Mouse (Mus musculus): ENCODE results near the gene Mis12. TPM values are rescaled to one million over a fixed set of nuclear protein-coding genes. Genes with fewer than 3 reads are reported as not detected.

Gene Mis12
- 47.0 and 49.1 TPM in 2 replicates for polyA plus RNA-seq (2014; fragmentation: Nextera tagmentation; extraction: Ambion mirVana)

DNA sequence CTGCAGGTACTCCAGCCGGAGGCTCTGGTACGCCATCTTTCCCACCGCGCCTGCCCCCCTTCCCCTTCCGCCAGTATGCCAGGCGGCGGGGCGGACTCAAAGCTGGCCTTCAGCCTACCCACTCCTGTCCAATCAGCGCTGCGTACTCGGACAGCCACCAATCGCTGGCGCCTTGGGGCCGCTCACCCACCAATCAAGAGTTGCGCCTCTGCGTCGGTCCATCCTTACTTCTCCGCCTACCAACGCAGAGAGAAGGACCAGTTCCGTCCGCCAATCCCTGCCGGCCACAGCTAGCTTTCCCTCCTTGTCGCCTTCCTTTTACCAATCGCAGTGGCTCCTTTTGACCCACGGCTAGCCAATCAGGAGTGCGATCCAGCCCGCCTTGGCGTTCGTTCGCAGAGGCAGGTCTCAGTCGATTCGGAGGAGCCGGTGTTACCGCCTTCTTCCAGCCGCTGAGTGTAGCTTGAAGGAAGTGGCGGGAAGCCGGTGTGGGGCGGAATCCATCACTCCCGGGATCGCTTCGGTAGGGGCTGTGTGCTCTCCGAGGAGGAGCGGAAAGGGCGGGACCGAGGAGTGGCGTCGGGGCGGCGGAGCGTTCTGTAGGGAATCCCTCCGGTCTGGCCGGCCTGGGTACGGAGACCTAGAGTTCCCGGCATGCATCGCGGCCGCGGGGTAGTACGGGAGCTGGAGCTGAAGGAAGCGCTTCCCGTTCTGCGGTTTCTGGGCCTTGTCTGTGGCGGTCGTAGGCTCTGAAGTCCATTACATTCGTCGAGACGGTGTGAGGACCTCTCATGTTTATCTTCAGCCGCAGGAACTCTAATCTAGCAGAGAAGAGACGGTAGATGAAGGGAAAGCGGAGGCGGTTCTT is at the start of gene Mis12, which contains the start of gene Derl2:
Gene Mis12 (plus strand): TSS at position 411 of the 868 bp plus-strand sequence.
Gene Derl2 (minus strand): TSS at position 641 of the 868 bp plus-strand sequence.
- Histone ChIP-seq H3K27me3 (ENCODE audit: control insufficient read depth, insufficient read depth, low read length) (no peaks in the 10 kb centered on the region), H3K27ac (ENCODE audit: low read depth, low read length) (peak within 1 kb of the TSS; percentile 86), H3K9ac (ENCODE audit: low read depth, low read length) (peak within 1 kb of the TSS; percentile 85), H3K4me2 (replicated peaks; ENCODE audit: low read depth, low read length) (peak within 1 kb of the TSS; percentile 84), H3K4me1 (replicated peaks; ENCODE audit: control insufficient read depth, insufficient read depth, low read length) (peaks cover 8% of the 10 kb centered on the region), H3K36me3 (ENCODE audit: control insufficient read depth, insufficient read depth, low read length) (no peaks in the 10 kb centered on the region), H3K9me3 (ENCODE audit: control insufficient read depth, low read length) (no peaks in the 10 kb centered on the region), H3K4me3 (ENCODE audit: low read depth, low read length) (peak within 1 kb of the TSS; percentile 85)
- WGBS: under 1% methylated on average over 67 of the region's 71 CpGs
- ATAC-seq (ENCODE audit: low FRiP score) (peak; percentile 100), DNase-seq (ENCODE audit: low spot score) (peak; percentile 96)

DNA sequence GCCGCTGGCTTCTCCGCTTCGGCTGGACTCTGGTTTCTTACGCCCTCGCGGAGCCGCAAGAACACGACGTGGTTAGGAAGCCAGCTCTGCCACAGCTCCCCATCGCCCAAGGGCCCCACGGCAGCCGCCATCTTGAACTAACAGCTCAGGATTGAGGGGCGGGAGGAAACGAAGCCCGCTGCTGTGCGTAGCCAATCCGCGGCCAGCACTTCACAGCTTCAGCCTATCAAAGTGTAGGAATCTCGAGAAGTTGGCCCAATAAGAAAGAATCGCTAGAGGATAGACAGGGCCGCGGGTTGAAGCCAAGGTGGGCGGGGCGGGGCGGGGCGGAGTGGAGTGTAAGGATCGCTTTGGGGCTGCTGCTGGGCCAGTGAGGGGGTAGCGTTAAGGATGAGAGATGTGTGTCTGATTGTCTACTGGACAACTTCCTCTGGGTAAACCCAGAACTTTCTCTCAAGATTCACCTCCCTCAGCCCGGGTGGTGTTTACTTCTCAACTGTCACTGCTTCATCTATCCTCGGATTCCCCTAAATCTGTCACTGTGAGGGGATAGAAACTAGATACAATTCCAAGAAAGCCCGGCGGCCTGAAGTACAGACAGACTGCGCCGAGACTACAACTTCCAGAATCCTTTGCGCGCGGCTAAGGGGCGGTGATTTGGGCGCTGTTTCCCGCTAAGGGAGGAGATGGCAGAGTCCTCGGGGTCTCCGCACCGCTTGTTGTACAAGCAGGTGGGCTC is 49.4 kb upstream of the Mis12 start, which contains the start of the genes Nup88 and Rpain:
Gene Nup88 (minus strand): TSS at position 153 of the 739 bp plus-strand sequence.
Gene Rpain (plus strand): TSS at position 393 of the 739 bp plus-strand sequence.
- Histone ChIP-seq H3K36me3 (ENCODE audit: control insufficient read depth, insufficient read depth, low read length) (0 out of 2 replicates have a peak, but pooled peaks cover 2% of the 10 kb centered on the region), H3K27ac (ENCODE audit: low read depth, low read length) (peak within 1 kb of the TSS; percentile 82)

DNA sequence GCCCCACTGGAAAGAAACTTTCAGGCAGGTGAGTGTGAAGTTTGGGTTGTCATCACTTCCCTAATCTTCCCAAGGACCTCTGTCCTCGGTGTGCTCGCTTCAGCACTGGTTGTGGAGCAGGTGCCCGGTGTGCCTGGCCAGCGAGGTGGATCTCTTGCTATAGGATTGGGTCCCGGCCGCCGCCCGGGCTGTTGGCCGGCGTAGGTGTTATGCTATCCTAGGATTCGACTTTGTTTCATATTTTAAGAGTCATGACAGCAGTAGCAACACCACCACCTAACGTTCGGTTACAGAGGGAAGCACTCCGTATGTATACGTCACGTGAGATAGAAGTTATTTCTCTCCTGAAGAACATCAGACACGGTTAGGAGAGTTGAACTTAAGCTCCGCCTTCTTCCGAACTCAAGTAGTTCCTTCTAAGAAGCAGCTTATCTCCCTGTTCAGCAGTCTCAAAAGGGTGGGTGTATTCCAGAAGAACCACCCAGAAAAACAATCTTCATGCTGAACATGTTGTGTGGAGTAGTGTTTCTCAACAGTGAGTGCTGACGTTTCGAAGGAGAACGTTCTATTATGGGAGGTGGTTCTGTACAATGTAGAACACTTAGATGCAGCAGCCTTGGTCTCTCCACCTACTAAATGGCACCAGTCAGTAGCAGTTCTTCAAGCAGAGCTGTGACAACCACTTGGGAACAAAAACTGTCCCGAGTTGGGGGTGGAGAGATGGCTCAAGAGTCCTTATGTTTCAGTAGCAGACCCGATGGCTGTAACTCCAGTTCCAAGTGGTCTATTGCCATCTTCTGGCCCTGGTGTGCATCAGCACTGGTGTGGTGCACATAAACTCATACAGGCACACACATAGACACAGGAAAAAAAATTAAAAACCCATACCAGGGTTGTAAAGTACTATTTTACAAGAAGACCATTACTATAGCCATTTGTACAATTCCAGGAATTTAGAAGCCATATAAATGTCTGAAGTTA is 48.6 kb upstream of the Mis12 start:
- ATAC-seq (ENCODE audit: low FRiP score): no peak; the same call in 1 of the 2 replicates
- Histone ChIP-seq H3K27me3 (ENCODE audit: control insufficient read depth, insufficient read depth, low read length) (no peaks in the 10 kb centered on the region), H3K36me3 (ENCODE audit: control insufficient read depth, insufficient read depth, low read length) (no peaks in the 10 kb centered on the region), H3K9ac (ENCODE audit: low read depth, low read length) (peak overlapping the region; percentile 55), H3K4me2 (replicated peaks; ENCODE audit: low read depth, low read length) (peak overlapping the region; percentile 82), H3K4me3 (ENCODE audit: low read depth, low read length) (peak overlapping the region; percentile 96), H3K27ac (ENCODE audit: low read depth, low read length) (peak overlapping the region; percentile 76; the same call in 1 of the 2 replicates), H3K9me3 (ENCODE audit: control insufficient read depth, low read length) (no peaks in the 10 kb centered on the region), H3K4me1 (replicated peaks; ENCODE audit: control insufficient read depth, insufficient read depth, low read length) (peaks cover 2% of the 10 kb centered on the region; the same call in 1 of the 2 replicates)
- no peak for DNase-seq (ENCODE audit: low spot score)
- WGBS: 20% methylated on average over 24 of the region's 24 CpGs

More for the DNA sequence above, 49.4 kb upstream of the Mis12 start, which contains the start of the genes Nup88 and Rpain:
- peak; percentile 98 for ATAC-seq (ENCODE audit: low FRiP score)
- peak; percentile 92 for DNase-seq (ENCODE audit: low spot score)
- WGBS: under 1% methylated on average over 43 of the region's 43 CpGs
- Histone ChIP-seq H3K9me3 (ENCODE audit: control insufficient read depth, low read length) (no peaks in the 10 kb centered on the region), H3K4me3 (ENCODE audit: low read depth, low read length) (peak within 1 kb of the TSS; percentile 96), H3K4me1 (replicated peaks; ENCODE audit: control insufficient read depth, insufficient read depth, low read length) (peaks cover 2% of the 10 kb centered on the region; the same call in 1 of the 2 replicates), H3K4me2 (replicated peaks; ENCODE audit: low read depth, low read length) (peak within 1 kb of the TSS; percentile 82), H3K27me3 (ENCODE audit: control insufficient read depth, insufficient read depth, low read length) (no peaks in the 10 kb centered on the region), H3K9ac (ENCODE audit: low read depth, low read length) (peak within 1 kb of the TSS; percentile 95)

DNA sequence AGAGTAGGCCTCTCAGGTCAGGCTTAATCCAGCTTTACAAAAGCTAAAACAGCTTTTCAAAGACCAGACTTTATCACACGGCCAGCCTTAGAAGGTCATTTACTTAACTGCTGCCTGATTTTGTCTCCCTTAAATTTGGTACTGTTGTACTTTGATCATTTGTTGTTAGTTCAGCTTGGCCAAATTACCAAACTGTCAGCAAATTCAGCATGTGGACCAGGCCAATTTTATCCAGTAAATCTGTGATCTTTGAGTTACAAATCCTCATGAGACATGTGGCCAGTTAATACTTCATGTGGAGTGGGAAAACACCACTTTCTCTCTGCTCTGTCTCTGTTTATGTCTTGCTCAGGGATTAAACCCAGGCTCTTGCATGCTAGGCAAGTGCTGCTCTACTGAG is 46.8 kb upstream of the Mis12 start:
- Histone ChIP-seq H3K4me1 (replicated peaks; ENCODE audit: control insufficient read depth, insufficient read depth, low read length) (peaks cover 2% of the 10 kb centered on the region; the same call in 1 of the 2 replicates), H3K4me3 (ENCODE audit: low read depth, low read length) (no peak overlapping the region), H3K4me2 (replicated peaks; ENCODE audit: low read depth, low read length) (no peak overlapping the region), H3K27ac (ENCODE audit: low read depth, low read length) (no peak overlapping the region), H3K36me3 (ENCODE audit: control insufficient read depth, insufficient read depth, low read length) (no peaks in the 10 kb centered on the region), H3K9me3 (ENCODE audit: control insufficient read depth, low read length) (no peaks in the 10 kb centered on the region), H3K27me3 (ENCODE audit: control insufficient read depth, insufficient read depth, low read length) (no peaks in the 10 kb centered on the region), H3K9ac (ENCODE audit: low read depth, low read length) (no peak overlapping the region)
- DNase-seq (ENCODE audit: low spot score) (no peak), ATAC-seq (ENCODE audit: low FRiP score) (no peak)
- 61% methylated on average over 1 of the region's 1 CpGs for WGBS

DNA sequence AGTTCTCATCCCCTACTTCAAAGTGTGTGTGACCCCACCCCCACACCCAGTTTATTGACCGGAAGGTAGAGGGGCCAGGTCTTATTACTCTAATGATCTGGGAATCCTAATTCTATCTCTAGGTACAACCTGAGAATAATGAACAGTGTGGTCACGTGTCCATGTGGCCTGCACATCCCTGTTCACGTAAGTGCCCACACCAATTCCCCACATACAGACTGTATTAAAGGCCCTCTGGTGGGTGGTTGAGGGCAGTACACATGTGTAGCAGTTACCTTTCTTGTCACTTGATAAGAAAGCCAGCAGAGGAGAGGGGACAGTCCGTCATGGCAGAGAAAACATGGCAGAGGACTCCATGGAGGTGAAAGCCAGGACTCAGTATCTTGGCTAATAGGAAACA is 45.5 kb upstream of the Mis12 start:
- H3K27me3 ChIP-seq (ENCODE audit: control insufficient read depth, insufficient read depth, low read length): no peaks in the 10 kb centered on the region
- no peak overlapping the region for H3K27ac ChIP-seq (ENCODE audit: low read depth, low read length)
- 82% methylated on average over 4 of the region's 4 CpGs for WGBS
- H3K4me1 ChIP-seq (replicated peaks; ENCODE audit: control insufficient read depth, insufficient read depth, low read length): 0 out of 2 replicates have a peak, but pooled peaks cover 2% of the 10 kb centered on the region
- ATAC-seq (ENCODE audit: low FRiP score) (no peak), DNase-seq (ENCODE audit: low spot score) (peak; percentile 31)
- no peak overlapping the region for H3K4me2 ChIP-seq (replicated peaks; ENCODE audit: low read depth, low read length)
- no peak overlapping the region for H3K9ac ChIP-seq (ENCODE audit: low read depth, low read length)
- no peak overlapping the region for H3K4me3 ChIP-seq (ENCODE audit: low read depth, low read length)
- H3K36me3 ChIP-seq (ENCODE audit: control insufficient read depth, insufficient read depth, low read length): no peaks in the 10 kb centered on the region; the same call in 1 of the 2 replicates
- no peaks in the 10 kb centered on the region for H3K9me3 ChIP-seq (ENCODE audit: control insufficient read depth, low read length)

DNA sequence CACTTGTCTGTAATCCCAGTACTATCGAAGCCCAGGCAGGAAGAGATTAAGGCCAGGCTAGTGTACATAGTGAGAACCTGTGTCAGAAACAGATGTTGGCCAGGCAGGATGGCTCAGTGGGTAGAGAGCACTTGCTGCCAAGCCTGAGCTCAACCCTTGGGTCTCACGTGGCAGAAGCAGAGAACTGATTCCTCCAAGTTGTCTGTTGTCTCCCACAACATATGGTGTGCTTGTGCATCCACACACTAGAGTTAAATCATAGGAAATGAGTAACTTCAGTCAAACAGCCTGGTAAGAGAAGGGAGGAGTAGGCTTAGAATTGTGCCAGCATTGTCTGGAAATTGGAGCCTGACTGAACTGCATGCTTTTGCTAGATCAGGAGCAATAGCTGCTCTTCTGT is 44.2 kb upstream of the Mis12 start:
- H3K27ac ChIP-seq (ENCODE audit: low read depth, low read length): no peak overlapping the region
- WGBS: 69% methylated on average over 2 of the region's 2 CpGs
- peaks cover 1% of the 10 kb centered on the region; the same call in 1 of the 2 replicates for H3K36me3 ChIP-seq (ENCODE audit: control insufficient read depth, insufficient read depth, low read length)
- ATAC-seq (ENCODE audit: low FRiP score): no peak
- 0 out of 2 replicates have a peak, but pooled peaks cover 2% of the 10 kb centered on the region for H3K4me1 ChIP-seq (replicated peaks; ENCODE audit: control insufficient read depth, insufficient read depth, low read length)
- no peaks in the 10 kb centered on the region for H3K9me3 ChIP-seq (ENCODE audit: control insufficient read depth, low read length)
- H3K27me3 ChIP-seq (ENCODE audit: control insufficient read depth, insufficient read depth, low read length): no peaks in the 10 kb centered on the region
- H3K4me3 ChIP-seq (ENCODE audit: low read depth, low read length): no peak overlapping the region
- H3K4me2 ChIP-seq (replicated peaks; ENCODE audit: low read depth, low read length): no peak overlapping the region
- DNase-seq (ENCODE audit: low spot score): no peak
- no peak overlapping the region for H3K9ac ChIP-seq (ENCODE audit: low read depth, low read length)

DNA sequence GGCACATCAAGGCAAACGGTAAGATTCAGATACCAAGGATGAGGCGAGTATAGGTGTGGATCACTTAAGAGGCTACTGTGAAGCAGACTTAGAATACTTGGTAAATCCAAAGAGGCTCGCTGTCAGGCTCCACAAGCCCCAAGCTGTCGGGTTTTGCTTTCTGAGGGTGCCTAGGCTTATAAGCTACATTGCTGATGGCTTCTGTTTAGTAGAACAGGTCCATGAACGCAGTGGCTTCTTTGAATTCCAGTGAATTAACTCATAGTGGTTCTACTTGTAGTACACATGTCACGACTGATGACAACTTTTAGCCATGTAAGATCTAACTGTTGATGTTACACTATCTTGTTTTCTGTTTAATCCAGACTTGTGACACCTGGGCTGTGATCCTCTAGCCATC is 42.1 kb upstream of the Mis12 start:
- H3K4me3 ChIP-seq (ENCODE audit: low read depth, low read length): no peak overlapping the region
- DNase-seq (ENCODE audit: low spot score): no peak
- H3K4me2 ChIP-seq (replicated peaks; ENCODE audit: low read depth, low read length): no peak overlapping the region
- no peak overlapping the region for H3K9ac ChIP-seq (ENCODE audit: low read depth, low read length)
- no peaks in the 10 kb centered on the region; the same call in 1 of the 2 replicates for H3K4me1 ChIP-seq (replicated peaks; ENCODE audit: control insufficient read depth, insufficient read depth, low read length)
- no peaks in the 10 kb centered on the region for H3K9me3 ChIP-seq (ENCODE audit: control insufficient read depth, low read length)
- no peak for ATAC-seq (ENCODE audit: low FRiP score)
- no peaks in the 10 kb centered on the region for H3K27me3 ChIP-seq (ENCODE audit: control insufficient read depth, insufficient read depth, low read length)
- no peak overlapping the region for H3K27ac ChIP-seq (ENCODE audit: low read depth, low read length)
- H3K36me3 ChIP-seq (ENCODE audit: control insufficient read depth, insufficient read depth, low read length): peaks cover 6% of the 10 kb centered on the region; the same call in 1 of the 2 replicates
- 90% methylated on average over 6 of the region's 6 CpGs for WGBS

Measured in hindbrain, embryonic 11.5 days (tissue).